10 mouse cellular contexts compared by ENCODE assay signal in genomic region chr17:5591604-5592209, GRCm38 (mm10).
DNase-seq lines count a peak whose midpoint lies in the region; ATAC-seq lines count a peak whose summit lies in the region.
"Had no signal": no experiment of that assay in that cellular context is flagged by ENCODE, and none has a peak within 500 bp of the region (broad histone marks: within the 10 kb centered on the region; RNA-seq: fewer than 3 reads in every experiment).

No protein-coding gene starts in this region.

- no peak overlapping the region for H3K4me3 ChIP-seq in heart, embryonic 10.5 days
- no peak overlapping the region for H3K4me3 ChIP-seq in lung, embryonic 15.5 days
- no peak overlapping the region for H3K4me3 ChIP-seq in embryonic facial prominence, embryonic 15.5 days (replicated peaks)
- no peak overlapping the region for H3K4me3 ChIP-seq in neural tube, embryonic 15.5 days (replicated peaks)
- H3K4me3 ChIP-seq: limb, embryonic 12.5 days; myocyte had no signal

- H3K27me3 ChIP-seq in heart, embryonic 10.5 days (ENCODE audit: insufficient read depth, poor library complexity, severe bottlenecking): no peaks in the 10 kb centered on the region
- H3K27me3 ChIP-seq in lung, embryonic 15.5 days: no peaks in the 10 kb centered on the region
- no peaks in the 10 kb centered on the region for H3K27me3 ChIP-seq in embryonic facial prominence, embryonic 15.5 days
- no peaks in the 10 kb centered on the region for H3K27me3 ChIP-seq in neural tube, embryonic 15.5 days (replicated peaks)
- H3K27me3 ChIP-seq: limb, embryonic 12.5 days had no signal

- WGBS in heart, embryonic 10.5 days: 66% methylated on average over 6 of the region's 6 CpGs
- 38% methylated on average over 6 of the region's 6 CpGs for WGBS in lung, embryonic 15.5 days
- 20% methylated on average over 6 of the region's 6 CpGs for WGBS in embryonic facial prominence, embryonic 15.5 days
- WGBS in neural tube, embryonic 15.5 days: 56% methylated on average over 6 of the region's 6 CpGs

- peak; percentile 46; the same call in 1 of the 2 replicates for ATAC-seq in lung, embryonic 15.5 days (ENCODE audit: borderline replicate concordance, extremely low read depth, low FRiP score, low TSS enrichment)
- peak; percentile 80 for ATAC-seq in embryonic facial prominence, embryonic 15.5 days (ENCODE audit: insufficient number of reproducible peaks, low FRiP score, low TSS enrichment, low read depth)
- peak; percentile 8; the same call in 1 of the 2 replicates for ATAC-seq in neural tube, embryonic 15.5 days (ENCODE audit: low FRiP score)
- no peak for ATAC-seq in granulocyte monocyte progenitor cell, adult 5-6 weeks (replicated peaks; ENCODE audit: poor library complexity, severe bottlenecking)

- peaks cover 11% of the 10 kb centered on the region for H3K4me1 ChIP-seq in heart, embryonic 10.5 days
- no peaks in the 10 kb centered on the region for H3K4me1 ChIP-seq in lung, embryonic 15.5 days
- peaks cover 19% of the 10 kb centered on the region for H3K4me1 ChIP-seq in embryonic facial prominence, embryonic 15.5 days
- 0 out of 2 replicates have a peak, but pooled peaks cover 6% of the 10 kb centered on the region for H3K4me1 ChIP-seq in neural tube, embryonic 15.5 days

- no peaks in the 10 kb centered on the region for H3K36me3 ChIP-seq in heart, embryonic 10.5 days
- H3K36me3 ChIP-seq in lung, embryonic 15.5 days: no peaks in the 10 kb centered on the region
- no peaks in the 10 kb centered on the region for H3K36me3 ChIP-seq in embryonic facial prominence, embryonic 15.5 days
- H3K36me3 ChIP-seq in neural tube, embryonic 15.5 days: no peaks in the 10 kb centered on the region
- H3K36me3 ChIP-seq: limb, embryonic 12.5 days had no signal

- H3K27ac ChIP-seq in heart, embryonic 10.5 days: no peak overlapping the region
- H3K27ac ChIP-seq in lung, embryonic 15.5 days: peak overlapping the region; percentile 26; the same call in 1 of the 2 replicates
- peak overlapping the region; percentile 75 for H3K27ac ChIP-seq in embryonic facial prominence, embryonic 15.5 days (replicated peaks)
- H3K27ac ChIP-seq in neural tube, embryonic 15.5 days (replicated peaks): no peak overlapping the region
- H3K27ac ChIP-seq: limb, embryonic 12.5 days had no signal

- H3K4me2 ChIP-seq in lung, embryonic 15.5 days: no peak overlapping the region
- H3K4me2 ChIP-seq in embryonic facial prominence, embryonic 15.5 days (replicated peaks): no peak overlapping the region
- no peak overlapping the region for H3K4me2 ChIP-seq in neural tube, embryonic 15.5 days
- H3K4me2 ChIP-seq: limb, embryonic 12.5 days had no signal

- peak; percentile 56 for DNase-seq in heart, adult 9 months (ENCODE audit: low spot score in 2 of 2)
- DNase-seq in heart, embryonic 10.5 days (ENCODE audit: low spot score): no peak
- DNase-seq in lung, adult 18-20 months: no peak
- DNase-seq: thymus, postnatal 36 days had no signal

- no peaks in the 10 kb centered on the region; the same call in 1 of the 2 replicates for H3K9me3 ChIP-seq in heart, embryonic 10.5 days
- H3K9me3 ChIP-seq in lung, embryonic 15.5 days: no peaks in the 10 kb centered on the region
- no peaks in the 10 kb centered on the region for H3K9me3 ChIP-seq in embryonic facial prominence, embryonic 15.5 days (replicated peaks)
- no peaks in the 10 kb centered on the region for H3K9me3 ChIP-seq in neural tube, embryonic 15.5 days (replicated peaks)
- H3K9me3 ChIP-seq: limb, embryonic 12.5 days had no signal

- no peak overlapping the region for H3K9ac ChIP-seq in lung, embryonic 15.5 days
- no peak overlapping the region for H3K9ac ChIP-seq in embryonic facial prominence, embryonic 15.5 days
- no peak overlapping the region for H3K9ac ChIP-seq in neural tube, embryonic 15.5 days (replicated peaks)
- H3K9ac ChIP-seq: limb, embryonic 12.5 days had no signal

Comparison
In these comparisons a context has a peak if more than half of its experiments do, and no peak if none do; other contexts are left out.
1. DNase-seq: peak in heart, adult 9 months (2 of 2); none in heart, embryonic 10.5 days (single experiment) and lung, adult 18-20 months (0 of 2).
2. H3K27ac ChIP-seq: peak in lung, embryonic 15.5 days (single experiment) and embryonic facial prominence, embryonic 15.5 days (single experiment); none in heart, embryonic 10.5 days (single experiment) and neural tube, embryonic 15.5 days (single experiment).